Mouse (Mus musculus) adrenal gland, adult 10 weeks (tissue): Measurements from ENCODE around the gene Ppp1r16b. TPM values are rescaled to one million over a fixed set of nuclear protein-coding genes. Genes with fewer than 3 reads are reported as not detected.

ENCODE experiments used
- polyA plus RNA-seq: library from polyadenylated mRNA; stranded (reverse); fragments of 350-450 nt; fragmentation: Illumina TruSeq; extraction: RNeasy Lipid Tissue Mini Kit (QIAGEN cat#74804); gene quantifications from one replicate; pipeline ENCODE4 v1.2.3, GENCODE M21; 2014; ENCODE audit warnings: low read depth, low replicate concordance

Gene Ppp1r16b
- 3.3 TPM for polyA plus RNA-seq

DNA sequence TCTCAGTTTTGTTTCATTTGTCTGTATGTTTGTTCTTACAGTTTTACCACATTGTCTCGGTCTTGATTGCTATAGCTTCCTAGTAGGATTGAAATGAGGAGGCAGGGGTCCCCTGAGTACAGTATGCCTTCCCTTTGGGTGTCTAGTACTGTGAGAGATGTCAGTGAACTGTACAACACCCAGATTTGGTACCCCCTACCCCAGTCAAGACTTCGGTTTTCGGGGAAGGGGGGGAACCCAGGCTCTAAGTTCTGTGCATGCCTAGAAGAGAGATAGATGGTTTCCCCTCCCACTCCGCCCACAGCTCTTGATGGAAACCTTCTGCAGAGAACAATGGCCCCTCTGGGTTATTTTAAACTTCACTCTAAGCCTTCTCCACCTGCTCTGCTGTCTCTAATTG, at the start of gene Ppp1r16b:
Gene Ppp1r16b (plus strand): TSS at position 301 of the 400 bp plus-strand sequence.

DNA sequence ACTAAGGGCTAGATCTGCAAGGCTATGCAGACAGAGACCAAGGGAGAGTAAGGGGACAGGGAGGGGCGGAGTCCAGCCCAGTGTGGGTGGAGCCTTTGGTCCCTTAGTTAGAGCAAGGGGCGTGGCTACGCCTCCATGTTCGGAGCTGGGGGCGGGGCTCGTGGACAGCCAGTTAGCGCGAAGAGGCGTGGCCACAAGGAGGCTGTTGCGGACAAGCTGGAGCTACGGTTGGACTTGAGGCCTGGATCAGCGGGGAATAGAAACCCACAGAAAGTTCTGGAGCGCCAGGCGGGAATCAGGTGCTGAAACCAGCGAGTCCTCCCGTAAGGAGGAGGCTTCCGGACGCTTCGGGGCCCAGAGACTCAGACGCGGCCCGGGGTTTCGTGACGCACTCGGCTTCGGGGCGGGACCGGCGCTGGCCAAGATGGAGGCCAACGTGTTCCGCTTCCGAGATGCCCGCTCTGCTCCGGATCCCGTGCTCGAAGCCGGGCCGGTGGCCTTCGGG, 40.4 kb upstream of the Ppp1r16b start, which contains the start of gene Actr5:
Gene Actr5 (plus strand): TSS at position 171 of the 505 bp plus-strand sequence.

DNA sequence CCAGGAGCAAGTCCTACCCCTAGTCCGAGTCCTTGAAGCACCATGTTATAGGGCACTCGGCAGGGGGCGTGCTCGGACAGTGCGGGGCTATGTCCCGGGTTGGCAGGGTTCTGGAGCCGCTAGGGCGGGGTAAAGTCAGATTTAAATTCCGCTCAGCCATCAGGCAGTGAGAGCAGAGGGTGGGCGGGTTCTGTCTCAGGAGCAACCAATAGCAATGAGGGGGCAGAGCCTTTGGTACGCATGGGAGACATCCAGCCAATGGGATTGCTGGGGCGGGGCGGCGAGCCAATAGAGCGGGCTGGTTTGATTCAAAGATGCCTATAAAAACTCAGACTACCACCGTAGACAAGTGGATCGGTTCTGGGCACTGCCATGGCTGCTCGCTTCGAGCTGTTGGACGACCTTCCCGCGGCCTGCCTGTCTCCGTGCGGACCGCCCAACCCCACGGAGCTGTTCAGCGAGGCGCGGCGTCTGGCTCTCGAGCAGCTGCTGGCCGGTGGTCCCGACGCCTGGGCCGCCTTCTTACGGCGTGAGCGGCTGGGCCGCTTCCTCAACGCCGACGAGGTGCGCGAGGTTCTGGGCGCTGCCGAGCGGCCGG, 102.6 kb downstream of the Ppp1r16b start, which contains the start of gene Fam83d:
Gene Fam83d (plus strand): TSS at position 352 of the 598 bp plus-strand sequence.

DNA sequence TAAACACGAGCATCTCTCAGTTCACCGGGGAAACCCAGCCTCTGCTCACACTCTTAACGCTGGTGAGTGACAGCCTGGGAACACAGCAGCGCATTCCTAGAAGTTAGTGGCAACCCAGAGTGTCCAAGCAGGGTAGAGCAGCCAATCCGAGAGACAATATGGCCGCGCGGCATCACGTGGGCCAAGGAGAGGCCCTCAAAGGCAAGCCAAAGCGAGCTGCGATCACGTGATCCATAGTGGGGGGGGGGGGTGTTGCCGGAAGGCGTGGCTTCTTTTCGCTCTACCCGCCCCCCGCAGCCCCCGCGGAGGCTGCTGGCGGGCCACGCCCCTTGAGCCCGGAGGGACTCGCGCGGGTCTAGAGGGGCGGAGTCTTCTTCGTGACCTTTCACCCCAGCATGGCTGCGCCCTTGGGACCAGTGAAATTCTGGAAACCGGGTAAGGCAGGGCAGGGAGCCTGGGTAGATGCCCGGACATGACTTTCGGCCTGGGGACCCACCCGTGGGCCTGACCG, 129.4 kb downstream of the Ppp1r16b start, which contains the start of gene Dhx35:
Gene Dhx35 (plus strand): TSS at position 314 of the 511 bp plus-strand sequence.

Other genes with a start within 250 kb of the Ppp1r16b start
- gene Adig, start 162.8 kb upstream of the Ppp1r16b start, polyA plus RNA-seq, result 5.9 TPM
- gene Arhgap40, start 152.6 kb upstream of the Ppp1r16b start, polyA plus RNA-seq, result not detected
- not detected for gene Slc32a1, start 54.6 kb upstream of the Ppp1r16b start, polyA plus RNA-seq
- not detected for gene Actr5, start 40.5 kb upstream of the Ppp1r16b start, polyA plus RNA-seq
- 0.82 TPM for gene Fam83d, start 102.7 kb downstream of the Ppp1r16b start, polyA plus RNA-seq
- gene Dhx35, start 129.4 kb downstream of the Ppp1r16b start, polyA plus RNA-seq, result 5.2 TPM